Mouse (Mus musculus): ENCODE results near the gene Cep55. TPM values are rescaled to one million over a fixed set of nuclear protein-coding genes. Genes with fewer than 3 reads are reported as not detected.

The Cep55 gene
- polyA plus RNA-seq, 1 experiment = 0.79 TPM

GRCm38 (mm10) chr19:38056276-38056675 lies 1.5 kb downstream of the Cep55 start:
- TF ChIP-seq CTCF (IDR thresholded peaks at IDR 0.05; ENCODE audit: extremely low read depth, insufficient read depth, low read length) (no peak), POLR2A (IDR thresholded peaks at IDR 0.05; ENCODE audit: extremely low read depth, insufficient read depth, low read length) (no peak)
- Histone ChIP-seq H3K4me3 (ENCODE audit: insufficient read depth, low read length) (no peak overlapping the region), H3K4me1 (ENCODE audit: control insufficient read depth, insufficient read depth, low read length) (peaks cover 2% of the 10 kb centered on the region; the same call in 1 of the 2 replicates), H3K27ac (ENCODE audit: insufficient read depth, low read length) (no peak overlapping the region)

DNA sequence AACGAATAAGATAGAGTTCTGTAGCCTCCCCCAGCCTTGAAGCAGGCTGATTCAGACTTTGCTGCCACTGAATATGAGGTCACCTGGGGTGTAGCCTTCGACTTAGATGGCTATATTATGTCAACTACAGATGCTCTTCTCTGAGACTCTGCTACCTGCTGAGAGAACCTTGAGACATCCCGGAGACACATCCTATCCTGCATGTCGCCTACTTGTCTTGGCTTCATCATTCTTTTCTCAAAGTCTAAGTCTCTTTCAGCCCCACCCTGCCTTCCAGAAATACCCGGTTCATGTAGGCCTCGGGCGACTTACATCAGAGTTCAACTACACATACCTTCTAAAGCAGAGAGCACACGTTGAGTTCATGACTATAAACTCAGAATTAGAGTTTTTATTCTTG lies 2.1 kb downstream of the Cep55 start:
- no peak overlapping the region for H3K4me3 ChIP-seq (ENCODE audit: insufficient read depth, low read length)
- no peak overlapping the region for H3K27ac ChIP-seq (ENCODE audit: insufficient read depth, low read length)
- H3K4me1 ChIP-seq (ENCODE audit: control insufficient read depth, insufficient read depth, low read length) = peaks cover 2% of the 10 kb centered on the region; the same call in 1 of the 2 replicates
- TF ChIP-seq CTCF (IDR thresholded peaks at IDR 0.05; ENCODE audit: extremely low read depth, insufficient read depth, low read length) = no peak

DNA sequence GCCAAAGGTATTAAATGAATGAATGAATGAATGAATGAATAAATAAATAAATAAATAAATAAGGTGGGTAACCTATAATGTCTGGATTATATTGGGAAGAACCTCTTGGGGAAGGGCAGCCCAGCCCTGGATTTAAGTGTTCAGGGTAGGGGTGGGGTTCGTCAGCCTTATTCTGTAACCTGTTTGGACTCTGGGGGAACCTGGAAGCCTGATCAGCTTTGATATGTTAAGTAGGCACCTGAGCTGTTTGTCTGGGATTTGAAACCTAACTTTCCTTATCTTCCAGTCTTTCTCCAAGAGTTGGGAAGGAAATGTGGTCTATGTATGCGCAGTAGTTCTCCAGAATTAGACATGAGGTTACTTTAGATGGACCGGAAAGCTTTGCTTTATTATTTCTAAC lies 8.4 kb downstream of the Cep55 start:
- H3K4me3 ChIP-seq (ENCODE audit: insufficient read depth, low read length) = no peak overlapping the region
- no peak overlapping the region for H3K27ac ChIP-seq (ENCODE audit: insufficient read depth, low read length)
- H3K4me1 ChIP-seq (ENCODE audit: control insufficient read depth, insufficient read depth, low read length) = no peaks in the 10 kb centered on the region
- no peak for TF ChIP-seq POLR2A (IDR thresholded peaks at IDR 0.05; ENCODE audit: extremely low read depth, insufficient read depth, low read length)
- TF ChIP-seq CTCF (IDR thresholded peaks at IDR 0.05; ENCODE audit: extremely low read depth, insufficient read depth, low read length) = no peak

- Histone ChIP-seq H3K4me1 (ENCODE audit: control insufficient read depth, insufficient read depth, low read length) (no peaks in the 10 kb centered on the region), H3K27ac (ENCODE audit: insufficient read depth, low read length) (no peak overlapping the region), H3K4me3 (ENCODE audit: insufficient read depth, low read length) (no peak overlapping the region)
- TF ChIP-seq CTCF (IDR thresholded peaks at IDR 0.05; ENCODE audit: extremely low read depth, insufficient read depth, low read length) = no peak
- TF ChIP-seq POLR2A (IDR thresholded peaks at IDR 0.05; ENCODE audit: extremely low read depth, insufficient read depth, low read length) = no peak
Measured at GRCm38 (mm10) chr19:38064051-38064450, 9.2 kb downstream of the Cep55 start.

- TF ChIP-seq POLR2A (IDR thresholded peaks at IDR 0.05; ENCODE audit: extremely low read depth, insufficient read depth, low read length) (no peak), CTCF (IDR thresholded peaks at IDR 0.05; ENCODE audit: extremely low read depth, insufficient read depth, low read length) (no peak)
- Histone ChIP-seq H3K4me3 (ENCODE audit: insufficient read depth, low read length) (no peak overlapping the region), H3K4me1 (ENCODE audit: control insufficient read depth, insufficient read depth, low read length) (no peaks in the 10 kb centered on the region), H3K27ac (ENCODE audit: insufficient read depth, low read length) (no peak overlapping the region)
Measured at GRCm38 (mm10) chr19:38073226-38073625, 18.4 kb downstream of the Cep55 start.

- Histone ChIP-seq H3K27ac (ENCODE audit: insufficient read depth, low read length) (no peak overlapping the region), H3K4me1 (ENCODE audit: control insufficient read depth, insufficient read depth, low read length) (no peaks in the 10 kb centered on the region), H3K4me3 (ENCODE audit: insufficient read depth, low read length) (no peak overlapping the region)
- TF ChIP-seq POLR2A (IDR thresholded peaks at IDR 0.05; ENCODE audit: extremely low read depth, insufficient read depth, low read length) = no peak
- TF ChIP-seq CTCF (IDR thresholded peaks at IDR 0.05; ENCODE audit: extremely low read depth, insufficient read depth, low read length) = no peak
Measured at GRCm38 (mm10) chr19:38075051-38075450, 20.2 kb downstream of the Cep55 start.

DNA sequence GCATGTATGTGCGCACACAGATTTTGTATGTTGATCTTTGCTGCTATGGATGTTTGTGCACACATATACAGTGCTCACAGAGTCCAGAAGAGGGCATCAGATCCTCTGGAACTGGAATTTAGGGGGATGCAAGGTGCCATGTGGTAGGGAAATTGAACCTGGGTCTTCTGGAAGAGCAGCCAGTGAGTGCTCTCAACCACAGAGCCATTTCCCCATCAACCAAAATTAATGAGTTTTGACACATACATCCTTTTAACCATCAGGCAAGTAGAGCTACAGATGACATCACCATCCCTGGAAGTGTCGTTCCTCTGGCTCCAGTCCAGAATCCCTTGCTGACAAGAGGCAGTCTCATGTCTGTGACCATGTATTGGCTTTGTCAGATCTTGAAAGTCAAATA lies 21.4 kb downstream of the Cep55 start:
- no peak overlapping the region for H3K4me3 ChIP-seq (ENCODE audit: insufficient read depth, low read length)
- no peak overlapping the region for H3K27ac ChIP-seq (ENCODE audit: insufficient read depth, low read length)
- no peaks in the 10 kb centered on the region for H3K4me1 ChIP-seq (ENCODE audit: control insufficient read depth, insufficient read depth, low read length)
- no peak for TF ChIP-seq POLR2A (IDR thresholded peaks at IDR 0.05; ENCODE audit: extremely low read depth, insufficient read depth, low read length)
- TF ChIP-seq CTCF (IDR thresholded peaks at IDR 0.05; ENCODE audit: extremely low read depth, insufficient read depth, low read length) = peak; percentile 25; the same call in 1 of the 2 replicates

DNA sequence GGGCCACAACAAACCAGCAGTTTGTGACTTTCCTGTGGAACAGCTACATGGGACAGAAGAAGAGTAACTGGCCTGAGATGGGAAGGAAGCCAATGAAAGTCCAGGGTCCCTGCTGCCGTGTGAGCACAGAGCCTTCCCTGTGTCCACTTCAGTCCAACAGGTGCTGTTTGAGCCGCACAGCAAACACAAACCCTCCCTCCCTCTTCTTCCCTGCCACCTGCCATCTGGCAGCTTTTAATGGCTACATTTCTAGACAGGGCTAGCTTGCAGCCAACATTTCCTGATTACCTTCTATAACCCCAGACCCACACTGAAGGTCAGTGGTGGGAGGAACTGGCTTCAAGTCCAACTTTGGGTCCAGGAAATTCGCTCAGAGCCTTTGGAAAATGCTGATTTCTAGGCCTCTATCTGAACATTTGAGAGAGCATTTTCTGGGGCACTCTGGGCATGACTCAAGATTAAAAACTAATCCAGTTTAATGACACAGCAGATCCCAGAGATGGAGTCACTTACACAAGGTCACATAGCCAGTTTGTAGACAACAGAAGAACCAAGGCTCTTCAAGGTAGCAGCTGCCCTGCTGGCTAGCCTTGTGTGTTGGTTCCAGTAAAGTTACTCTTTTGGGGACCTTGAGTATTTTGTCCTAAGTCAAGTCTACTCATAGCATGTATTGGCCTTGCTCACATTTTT lies 23.2 kb downstream of the Cep55 start:
- Histone ChIP-seq H3K4me3 (ENCODE audit: insufficient read depth, low read length) (no peak overlapping the region), H3K4me1 (ENCODE audit: control insufficient read depth, insufficient read depth, low read length) (no peaks in the 10 kb centered on the region), H3K27ac (ENCODE audit: insufficient read depth, low read length) (no peak overlapping the region)
- no peak for TF ChIP-seq CTCF (IDR thresholded peaks at IDR 0.05; ENCODE audit: extremely low read depth, insufficient read depth, low read length)
- TF ChIP-seq POLR2A (IDR thresholded peaks at IDR 0.05; ENCODE audit: extremely low read depth, insufficient read depth, low read length) = no peak

GRCm38 (mm10) chr19:38081361-38081760 lies 26.6 kb downstream of the Cep55 start:
- Histone ChIP-seq H3K4me3 (ENCODE audit: insufficient read depth, low read length) (no peak overlapping the region), H3K27ac (ENCODE audit: insufficient read depth, low read length) (no peak overlapping the region), H3K4me1 (ENCODE audit: control insufficient read depth, insufficient read depth, low read length) (no peaks in the 10 kb centered on the region)
- TF ChIP-seq POLR2A (IDR thresholded peaks at IDR 0.05; ENCODE audit: extremely low read depth, insufficient read depth, low read length) = no peak
- no peak for TF ChIP-seq CTCF (IDR thresholded peaks at IDR 0.05; ENCODE audit: extremely low read depth, insufficient read depth, low read length)

DNA sequence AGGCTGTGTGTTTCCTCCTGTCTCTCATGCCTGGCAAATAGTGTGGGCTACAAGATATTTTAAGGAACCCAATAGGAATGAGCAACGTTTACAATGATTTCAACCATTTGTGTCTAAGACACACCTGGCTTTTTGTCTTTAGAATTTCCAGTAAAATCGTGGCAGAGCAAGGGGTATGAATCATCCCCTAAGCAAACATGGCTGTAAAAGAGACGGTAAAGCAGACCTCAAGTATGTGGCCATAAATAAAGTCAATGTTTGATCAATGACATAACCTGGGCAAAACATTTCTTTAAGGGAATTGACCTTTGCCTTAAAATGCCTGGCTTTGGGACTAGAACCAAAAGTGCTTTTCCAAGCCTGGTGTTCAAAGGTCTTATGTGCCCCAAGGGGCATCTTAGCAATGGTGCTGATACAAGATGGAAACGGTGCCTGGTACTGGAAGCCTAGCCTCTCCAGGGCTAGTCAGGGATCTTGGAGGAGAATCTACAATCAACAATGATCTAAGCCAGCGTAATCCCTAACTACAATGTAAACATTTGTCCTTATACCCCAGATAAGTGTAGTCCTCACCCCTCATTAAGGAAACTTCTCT lies 28.2 kb downstream of the Cep55 start:
- Histone ChIP-seq H3K27ac (ENCODE audit: insufficient read depth, low read length) (no peak overlapping the region), H3K4me3 (ENCODE audit: insufficient read depth, low read length) (no peak overlapping the region), H3K4me1 (ENCODE audit: control insufficient read depth, insufficient read depth, low read length) (no peaks in the 10 kb centered on the region)
- TF ChIP-seq POLR2A (IDR thresholded peaks at IDR 0.05; ENCODE audit: extremely low read depth, insufficient read depth, low read length) = no peak
- TF ChIP-seq CTCF (IDR thresholded peaks at IDR 0.05; ENCODE audit: extremely low read depth, insufficient read depth, low read length) = no peak

Data from cortical plate, adult 2 months (tissue).